ENCODE assay signal across 13 mouse cellular contexts in the genomic region with DNA sequence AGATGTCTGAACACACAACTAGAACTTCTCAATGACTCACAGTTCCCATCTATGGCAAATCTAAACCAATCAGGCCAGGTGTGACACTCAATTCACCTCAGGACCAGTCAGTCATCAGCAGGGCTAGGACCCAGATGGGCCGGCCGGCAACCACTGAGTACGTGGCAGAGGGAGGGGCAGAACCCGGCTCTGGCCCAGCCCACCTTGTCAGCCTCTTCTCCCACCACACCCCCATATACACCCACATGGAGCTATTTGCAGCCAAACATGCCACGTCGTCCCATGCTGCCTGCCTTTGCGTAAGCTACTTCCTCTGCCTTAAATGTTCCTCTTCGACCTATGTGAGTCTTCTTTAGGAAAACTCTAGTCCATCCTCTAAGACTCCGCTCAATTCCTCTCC. TPM values are rescaled to one million over a fixed set of nuclear protein-coding genes. Genes with fewer than 3 reads are reported as not detected.
DNase-seq lines count a peak whose midpoint lies in the region; ATAC-seq lines count a peak whose summit lies in the region.
"Had no signal": no experiment of that assay in that cellular context is flagged by ENCODE, and none has a peak within 500 bp of the region (broad histone marks: within the 10 kb centered on the region; RNA-seq: fewer than 3 reads in every experiment).

No protein-coding gene starts in this region.

- 78% methylated on average over 9 of the region's 9 CpGs for WGBS in intestine, embryonic 14.5 days
- WGBS in intestine, embryonic 16.5 days: 78% methylated on average over 9 of the region's 9 CpGs
- WGBS in midbrain, embryonic 15.5 days: 82% methylated on average over 9 of the region's 9 CpGs
- 83% methylated on average over 9 of the region's 9 CpGs for WGBS in midbrain, embryonic 16.5 days
- WGBS in intestine, embryonic 15.5 days: 79% methylated on average over 9 of the region's 9 CpGs
- 72% methylated on average over 9 of the region's 9 CpGs for WGBS in stomach, embryonic 15.5 days

- ATAC-seq in intestine, embryonic 14.5 days (replicated peaks; ENCODE audit: low FRiP score, low TSS enrichment, low read depth): peak; percentile 41; the same call in 1 of the 2 replicates
- ATAC-seq in intestine, embryonic 16.5 days: no peak
- ATAC-seq in midbrain, embryonic 15.5 days (replicated peaks): 0 out of 2 replicates have a peak, but pooled peaks have one; percentile 46
- no peak for ATAC-seq in midbrain, embryonic 16.5 days
- ATAC-seq in intestine, embryonic 15.5 days: peak; percentile 44; the same call in 1 of the 2 replicates
- ATAC-seq in stomach, embryonic 15.5 days (ENCODE audit: insufficient read depth, low FRiP score, low read depth): 0 out of 2 replicates have a peak, but pooled peaks have one; percentile 24
- ATAC-seq: activated CD4-positive, CD25-positive, alpha-beta regulatory T cell, adult 4 months had no signal

- peaks cover 65% of the 10 kb centered on the region for H3K36me3 ChIP-seq in intestine, embryonic 14.5 days (ENCODE audit: control insufficient read depth, insufficient read depth, low read length)
- H3K36me3 ChIP-seq in intestine, embryonic 16.5 days (ENCODE audit: control insufficient read depth, insufficient read depth, low read length): peaks cover 11% of the 10 kb centered on the region
- peaks cover 5% of the 10 kb centered on the region; the same call in 1 of the 2 replicates for H3K36me3 ChIP-seq in midbrain, embryonic 15.5 days (replicated peaks)
- H3K36me3 ChIP-seq in midbrain, embryonic 16.5 days (ENCODE audit: control insufficient read depth, insufficient read depth, low read length): peaks cover 3% of the 10 kb centered on the region
- H3K36me3 ChIP-seq in intestine, embryonic 15.5 days: peaks cover 15% of the 10 kb centered on the region
- H3K36me3 ChIP-seq in stomach, embryonic 15.5 days: peaks cover 9% of the 10 kb centered on the region; the same call in 1 of the 2 replicates

- H3K4me1 ChIP-seq in intestine, embryonic 14.5 days (replicated peaks; ENCODE audit: control insufficient read depth, insufficient read depth, low read length): no peaks in the 10 kb centered on the region
- no peaks in the 10 kb centered on the region for H3K4me1 ChIP-seq in intestine, embryonic 16.5 days (ENCODE audit: control insufficient read depth, insufficient read depth, low read length)
- H3K4me1 ChIP-seq in midbrain, embryonic 15.5 days: no peaks in the 10 kb centered on the region
- H3K4me1 ChIP-seq in midbrain, embryonic 16.5 days (ENCODE audit: control insufficient read depth, insufficient read depth, low read length): no peaks in the 10 kb centered on the region
- H3K4me1 ChIP-seq in intestine, embryonic 15.5 days (replicated peaks): no peaks in the 10 kb centered on the region
- H3K4me1 ChIP-seq in stomach, embryonic 15.5 days: no peaks in the 10 kb centered on the region; the same call in 1 of the 2 replicates

- no peak for DNase-seq in intestine, embryonic 14.5 days (ENCODE audit: low spot score)
- DNase-seq in testis, postnatal 14 days (ENCODE audit: low spot score): no peak
- DNase-seq in thymus, postnatal 25 days: no peak

- no peak overlapping the region for H3K4me3 ChIP-seq in intestine, embryonic 14.5 days (ENCODE audit: low read depth, low read length)
- no peak overlapping the region for H3K4me3 ChIP-seq in intestine, embryonic 16.5 days (ENCODE audit: low read length)
- H3K4me3 ChIP-seq in midbrain, embryonic 15.5 days: no peak overlapping the region
- H3K4me3 ChIP-seq in midbrain, embryonic 16.5 days (ENCODE audit: low read depth, low read length): no peak overlapping the region
- no peak overlapping the region for H3K4me3 ChIP-seq in intestine, embryonic 15.5 days (replicated peaks)
- H3K4me3 ChIP-seq in stomach, embryonic 15.5 days (replicated peaks): no peak overlapping the region
- H3K4me3 ChIP-seq: erythroblast, embryonic 14.5 days had no signal

- H3K27ac ChIP-seq in intestine, embryonic 14.5 days (ENCODE audit: low read depth): no peak overlapping the region
- no peak overlapping the region for H3K27ac ChIP-seq in intestine, embryonic 16.5 days (ENCODE audit: low read length)
- no peak overlapping the region for H3K27ac ChIP-seq in midbrain, embryonic 15.5 days
- no peak overlapping the region for H3K27ac ChIP-seq in midbrain, embryonic 16.5 days (ENCODE audit: low read length)
- no peak overlapping the region for H3K27ac ChIP-seq in intestine, embryonic 15.5 days
- no peak overlapping the region for H3K27ac ChIP-seq in stomach, embryonic 15.5 days

- H3K9ac ChIP-seq in intestine, embryonic 14.5 days (ENCODE audit: low read length): no peak overlapping the region
- no peak overlapping the region for H3K9ac ChIP-seq in intestine, embryonic 16.5 days (ENCODE audit: low read depth, low read length)
- H3K9ac ChIP-seq in midbrain, embryonic 15.5 days: no peak overlapping the region
- H3K9ac ChIP-seq in midbrain, embryonic 16.5 days (ENCODE audit: low read depth, low read length): no peak overlapping the region
- no peak overlapping the region for H3K9ac ChIP-seq in intestine, embryonic 15.5 days
- no peak overlapping the region for H3K9ac ChIP-seq in stomach, embryonic 15.5 days

- H3K27me3 ChIP-seq in intestine, embryonic 14.5 days (replicated peaks; ENCODE audit: control insufficient read depth, insufficient read depth, low read length): no peaks in the 10 kb centered on the region
- H3K27me3 ChIP-seq in intestine, embryonic 16.5 days (replicated peaks; ENCODE audit: control insufficient read depth, insufficient read depth, low read length): no peaks in the 10 kb centered on the region
- H3K27me3 ChIP-seq in midbrain, embryonic 15.5 days (replicated peaks): no peaks in the 10 kb centered on the region
- no peaks in the 10 kb centered on the region for H3K27me3 ChIP-seq in midbrain, embryonic 16.5 days (ENCODE audit: control insufficient read depth, insufficient read depth, low read depth, low read length)
- H3K27me3 ChIP-seq in intestine, embryonic 15.5 days (replicated peaks): no peaks in the 10 kb centered on the region
- H3K27me3 ChIP-seq in stomach, embryonic 15.5 days (replicated peaks): no peaks in the 10 kb centered on the region

- no peaks in the 10 kb centered on the region for H3K9me3 ChIP-seq in intestine, embryonic 14.5 days (ENCODE audit: control insufficient read depth, low read length)
- no peaks in the 10 kb centered on the region for H3K9me3 ChIP-seq in intestine, embryonic 16.5 days (ENCODE audit: control insufficient read depth, low read length)
- no peaks in the 10 kb centered on the region for H3K9me3 ChIP-seq in midbrain, embryonic 15.5 days
- H3K9me3 ChIP-seq in midbrain, embryonic 16.5 days (replicated peaks; ENCODE audit: control insufficient read depth, low read length, poor library complexity, severe bottlenecking): no peaks in the 10 kb centered on the region
- no peaks in the 10 kb centered on the region for H3K9me3 ChIP-seq in intestine, embryonic 15.5 days
- no peaks in the 10 kb centered on the region for H3K9me3 ChIP-seq in stomach, embryonic 15.5 days

- H3K4me2 ChIP-seq in intestine, embryonic 14.5 days (ENCODE audit: low read length): no peak overlapping the region
- H3K4me2 ChIP-seq in intestine, embryonic 16.5 days (ENCODE audit: low read depth, low read length): no peak overlapping the region
- no peak overlapping the region for H3K4me2 ChIP-seq in midbrain, embryonic 15.5 days
- H3K4me2 ChIP-seq in midbrain, embryonic 16.5 days (ENCODE audit: low read length): no peak overlapping the region
- no peak overlapping the region for H3K4me2 ChIP-seq in intestine, embryonic 15.5 days (replicated peaks)
- no peak overlapping the region for H3K4me2 ChIP-seq in stomach, embryonic 15.5 days

RNA-seq across cellular contexts. Expression of gene Tex264, which starts 9.8 kb away (rescaled TPM):
- polyA plus RNA-seq in intestine, embryonic 14.5 days (2014; fragmentation: Nextera tagmentation; extraction: Ambion mirVana): 47.8 and 49.8 TPM in 2 replicates
- 66.4 and 74.0 TPM in 2 replicates for polyA plus RNA-seq in intestine, embryonic 16.5 days (2015; fragmentation: Nextera tagmentation; extraction: Ambion mirVana)
- 63.2 and 67.7 TPM in 2 replicates for polyA plus RNA-seq in midbrain, embryonic 15.5 days (2015; fragmentation: Nextera tagmentation; extraction: Ambion mirVana)
- 67.0 and 75.7 TPM in 2 replicates for polyA plus RNA-seq in midbrain, embryonic 16.5 days (2015; fragmentation: Nextera tagmentation; extraction: Ambion mirVana)
- polyA plus RNA-seq in intestine, embryonic 15.5 days (2015; fragmentation: Nextera tagmentation; extraction: Ambion mirVana): 52.6 and 59.5 TPM in 2 replicates
- polyA plus RNA-seq in stomach, embryonic 15.5 days (2015; fragmentation: Nextera tagmentation; extraction: Ambion mirVana): 51.5 and 53.7 TPM in 2 replicates

RNA-seq across cellular contexts. Expression of gene Grm2, which starts 20.1 kb away (rescaled TPM):
- not detected in 2 replicates for polyA plus RNA-seq in intestine, embryonic 14.5 days (2014; fragmentation: Nextera tagmentation; extraction: Ambion mirVana)
- not detected in 2 replicates for polyA plus RNA-seq in intestine, embryonic 16.5 days (2015; fragmentation: Nextera tagmentation; extraction: Ambion mirVana)
- 17.8 and 19.3 TPM in 2 replicates for polyA plus RNA-seq in midbrain, embryonic 15.5 days (2015; fragmentation: Nextera tagmentation; extraction: Ambion mirVana)
- 24.3 and 24.6 TPM in 2 replicates for polyA plus RNA-seq in midbrain, embryonic 16.5 days (2015; fragmentation: Nextera tagmentation; extraction: Ambion mirVana)
- not detected in 2 replicates for polyA plus RNA-seq in intestine, embryonic 15.5 days (2015; fragmentation: Nextera tagmentation; extraction: Ambion mirVana)
- not detected in 2 replicates for polyA plus RNA-seq in stomach, embryonic 15.5 days (2015; fragmentation: Nextera tagmentation; extraction: Ambion mirVana)
- polyA plus RNA-seq: erythroblast, embryonic 14.5 days; gonadal fat pad, adult 2 months; liver, adult 2 months; stomach, embryonic 14.5 days had no signal

RNA-seq across cellular contexts. Expression of gene Iqcf6, which starts 49.6 kb away (rescaled TPM):
- not detected in 2 replicates for polyA plus RNA-seq in intestine, embryonic 14.5 days (2014; fragmentation: Nextera tagmentation; extraction: Ambion mirVana)
- polyA plus RNA-seq in intestine, embryonic 16.5 days (2015; fragmentation: Nextera tagmentation; extraction: Ambion mirVana): not detected in 2 replicates
- polyA plus RNA-seq in midbrain, embryonic 15.5 days (2015; fragmentation: Nextera tagmentation; extraction: Ambion mirVana): not detected in 2 replicates
- not detected in 2 replicates for polyA plus RNA-seq in midbrain, embryonic 16.5 days (2015; fragmentation: Nextera tagmentation; extraction: Ambion mirVana)
- polyA plus RNA-seq in intestine, embryonic 15.5 days (2015; fragmentation: Nextera tagmentation; extraction: Ambion mirVana): not detected in 2 replicates
- polyA plus RNA-seq in stomach, embryonic 15.5 days (2015; fragmentation: Nextera tagmentation; extraction: Ambion mirVana): not detected in 2 replicates
- polyA plus RNA-seq: activated CD4-positive, CD25-positive, alpha-beta regulatory T cell, adult 4 months; erythroblast, embryonic 14.5 days; gonadal fat pad, adult 2 months; liver, adult 2 months; stomach, embryonic 14.5 days had no signal

Comparison
In these comparisons a context has a peak if more than half of its experiments do, and no peak if none do; other contexts are left out.
1. ATAC-seq: peak in intestine, embryonic 14.5 days (single experiment), midbrain, embryonic 15.5 days (single experiment), intestine, embryonic 15.5 days (single experiment) and stomach, embryonic 15.5 days (single experiment); none in intestine, embryonic 16.5 days (single experiment) and midbrain, embryonic 16.5 days (single experiment).
2. RNA of gene Grm2, which starts 20.1 kb away (polyA plus RNA-seq): 24.3 to 24.6 TPM in midbrain, embryonic 16.5 days and 17.8 to 19.3 TPM in midbrain, embryonic 15.5 days; not detected in stomach, embryonic 15.5 days, not detected in intestine, embryonic 14.5 days, not detected in intestine, embryonic 16.5 days and not detected in intestine, embryonic 15.5 days; every median in the first group is over 10 times any median in the second.